Mouse (Mus musculus): Measurements from ENCODE around the gene Armc8.
"Not testable (repeated sequence)": the region's sequence is repeated elsewhere in the genome, so short reads cannot be mapped to it uniquely, and the experiment has no call there.

DNA sequence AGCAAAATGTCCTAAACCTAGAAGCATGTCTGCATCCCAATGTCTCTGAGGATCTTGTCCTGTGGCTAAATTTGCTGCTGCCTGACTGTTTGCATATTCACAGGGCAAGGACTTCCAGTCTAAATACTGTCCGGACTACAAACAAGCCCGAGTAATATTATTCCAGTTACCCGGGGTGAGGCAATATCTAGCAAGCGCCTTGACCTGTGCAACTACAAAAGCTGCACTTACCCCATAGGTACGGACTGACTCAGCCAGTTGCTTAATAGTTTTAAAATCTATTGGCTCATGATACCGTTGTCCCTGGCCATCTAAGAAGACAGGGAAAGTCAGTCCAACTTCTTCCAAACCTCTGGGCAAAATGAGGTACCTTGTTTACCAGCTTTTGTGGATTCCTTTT, 30.4 kb upstream of the Armc8 start:
- not testable (repeated sequence) for TF ChIP-seq CTCF (conservative IDR thresholded peaks at IDR 0.05; ENCODE audit: low read length); POU5F1 (IDR thresholded peaks at IDR 0.05; ENCODE audit: borderline replicate concordance, low read length)

Data from E14TG2a.4 (cell line).